Mouse (Mus musculus) CH12.LX (cell line): ENCODE data around the gene Atp6ap1. TPM values are rescaled to one million over a fixed set of nuclear protein-coding genes. Genes with fewer than 3 reads are reported as not detected.

ENCODE experiments used
- DNase-seq: peaks from one replicate; pipeline ENCODE4 v3.0.0-alpha.2; 2013; ENCODE audit errors: extremely low read depth
- H3K27ac ChIP-seq: 2 replicates; pipeline ENCODE4 v1.5.1; 2012; ENCODE audit warnings: low read depth, mild to moderate bottlenecking, control low read depth, moderate library complexity; ENCODE audit not compliant: insufficient read depth
- H3K27me3 ChIP-seq: replicated peaks from 2 replicates; pipeline ENCODE3; 2012; ENCODE audit warnings: inconsistent platforms
- H3K36me3 ChIP-seq, 2 experiments: replicated peaks in 1 of 2; 2 replicates each; pipeline versions ENCODE3 to v1.6.1; 2012; ENCODE audit warnings: inconsistent platforms in 1 of 2, low read length in 1 of 2, mild to moderate bottlenecking in 1 of 2, mixed read lengths in 1 of 2, moderate library complexity in 1 of 2; ENCODE audit not compliant: control insufficient read depth in 1 of 2, insufficient read depth in 1 of 2
- H3K4me1 ChIP-seq, 2 experiments: 2 replicates each; pipeline ENCODE4 v1.6.1; 2012; ENCODE audit warnings: inconsistent platforms in 1 of 2, moderate library complexity in 1 of 2; ENCODE audit not compliant: insufficient read depth in 2 of 2, control insufficient read depth in 1 of 2
- H3K4me2 ChIP-seq: 2 replicates; pipeline ENCODE4 v1.6.1; 2012; ENCODE audit warnings: low read depth, mild to moderate bottlenecking, control low read depth; ENCODE audit not compliant: poor library complexity, insufficient read depth, severe bottlenecking
- H3K4me3 ChIP-seq, 3 experiments: fragments of 150-350 bp in 1 of 3; sonication (generic) in 1 of 3; replicated peaks in 1 of 3; 2 replicates each; pipeline versions ENCODE3 to v1.5.1; 2011 to 2012; ENCODE audit warnings: low read depth in 2 of 3, low read length in 2 of 3, mild to moderate bottlenecking in 2 of 3, moderate library complexity in 2 of 3, control low read depth in 1 of 3, improper control_type of control experiment in 1 of 3, inconsistent platforms in 1 of 3, mixed read lengths in 1 of 3; ENCODE audit not compliant: poor library complexity in 1 of 3
- H3K79me2 ChIP-seq: replicated peaks from 2 replicates; pipeline ENCODE4 v1.6.1; 2012; ENCODE audit warnings: mild to moderate bottlenecking, moderate library complexity; ENCODE audit not compliant: control insufficient read depth, poor library complexity, insufficient read depth, severe bottlenecking; ENCODE audit errors: extremely low read depth
- H3K9ac ChIP-seq: 2 replicates; pipeline ENCODE4 v1.6.1; 2012; ENCODE audit warnings: low read depth, mild to moderate bottlenecking, control low read depth, moderate library complexity; ENCODE audit not compliant: insufficient read depth
- H3K9me3 ChIP-seq: replicated peaks from 2 replicates; pipeline ENCODE3; 2012; ENCODE audit warnings: low read length, inconsistent platforms, mixed read lengths
- CHD1 ChIP-seq: IDR thresholded peaks from 2 replicates; pipeline ENCODE4 v1.6.1; 2012; ENCODE audit warnings: low read depth, low read length, improper control_type of control experiment, inconsistent platforms
- CHD2 ChIP-seq: IDR thresholded peaks from 2 replicates; pipeline ENCODE4 v1.6.1; 2011; ENCODE audit warnings: low read length, improper control_type of control experiment
- CTCF ChIP-seq, 2 experiments: IDR thresholded peaks in 1 of 2; conservative IDR thresholded peaks in 1 of 2; 2 replicates each; pipeline ENCODE4 v1.5.1; 2011 to 2012; ENCODE audit warnings: low read depth in 2 of 2, low read length in 2 of 2, improper control_type of control experiment in 1 of 2, inconsistent platforms in 1 of 2, mild to moderate bottlenecking in 1 of 2, moderate library complexity in 1 of 2
- E2F4 ChIP-seq: IDR thresholded peaks from 2 replicates; pipeline ENCODE4 v1.6.1; 2011; ENCODE audit warnings: low read depth, low read length, improper control_type of control experiment; ENCODE audit not compliant: insufficient replicate concordance
- ELF1 ChIP-seq: IDR thresholded peaks from 2 replicates; pipeline ENCODE4 v1.6.1; 2014; ENCODE audit warnings: low read depth, mild to moderate bottlenecking, inconsistent platforms, low read length, improper control_type of control experiment
- ETS1 ChIP-seq: conservative IDR thresholded peaks from 2 replicates; pipeline ENCODE4 v1.6.1; 2012; ENCODE audit warnings: low read depth, mild to moderate bottlenecking, inconsistent platforms, low read length, improper control_type of control experiment, moderate library complexity
- GABPA ChIP-seq: IDR thresholded peaks from 2 replicates; pipeline ENCODE4 v1.6.1; 2012; ENCODE audit warnings: low read depth, low read length, improper control_type of control experiment, inconsistent platforms; ENCODE audit not compliant: insufficient replicate concordance
- IRF4 ChIP-seq: IDR thresholded peaks from 2 replicates; pipeline ENCODE4 v1.6.1; 2014; ENCODE audit warnings: low read depth, mild to moderate bottlenecking, inconsistent platforms, low read length, improper control_type of control experiment
- JUND ChIP-seq: conservative IDR thresholded peaks from 2 replicates; pipeline ENCODE4 v1.6.1; 2011; ENCODE audit warnings: low read depth, low read length, improper control_type of control experiment
- KAT2A ChIP-seq: IDR thresholded peaks from 2 replicates; pipeline ENCODE4 v1.6.1; 2012; ENCODE audit warnings: low read length, improper control_type of control experiment, inconsistent platforms; ENCODE audit not compliant: insufficient replicate concordance
- MAFK ChIP-seq: IDR thresholded peaks from 2 replicates; pipeline ENCODE4 v1.6.1; 2011; ENCODE audit warnings: low read length, improper control_type of control experiment; ENCODE audit not compliant: insufficient replicate concordance
- MAX ChIP-seq: IDR thresholded peaks from 2 replicates; pipeline ENCODE4 v1.6.1; 2011; ENCODE audit warnings: low read length, improper control_type of control experiment
- MAZ ChIP-seq: IDR thresholded peaks from 2 replicates; pipeline ENCODE4 v1.6.1; 2012; ENCODE audit warnings: low read depth, mild to moderate bottlenecking, inconsistent platforms, low read length, improper control_type of control experiment, moderate library complexity
- MXI1 ChIP-seq: IDR thresholded peaks from 2 replicates; pipeline ENCODE4 v1.6.1; 2011; ENCODE audit warnings: mild to moderate bottlenecking, low read depth, low read length, improper control_type of control experiment
- MYC ChIP-seq: IDR thresholded peaks from 2 replicates; pipeline ENCODE4 v1.6.1; 2011; ENCODE audit warnings: low read depth, mild to moderate bottlenecking, improper control_type of control experiment, low read length
- NELFE ChIP-seq: IDR thresholded peaks from 2 replicates; pipeline ENCODE4 v1.6.1; 2011; ENCODE audit warnings: low read depth, low read length, improper control_type of control experiment
- NRF1 ChIP-seq: IDR thresholded peaks from 2 replicates; pipeline ENCODE4 v1.6.1; 2014; ENCODE audit warnings: low read depth, mild to moderate bottlenecking, inconsistent platforms, low read length, improper control_type of control experiment, moderate library complexity
- PAX5 ChIP-seq: IDR thresholded peaks from 2 replicates; pipeline ENCODE4 v1.6.1; 2012; ENCODE audit warnings: low read length, inconsistent platforms, mixed read lengths
- POLR2AphosphoS2 ChIP-seq: IDR thresholded peaks from 2 replicates; pipeline ENCODE4 v1.6.1; 2011; ENCODE audit warnings: low read depth, low read length, improper control_type of control experiment
- RAD21 ChIP-seq: IDR thresholded peaks from 2 replicates; pipeline ENCODE4 v1.6.1; 2011; ENCODE audit warnings: low read depth, mild to moderate bottlenecking, low read length, improper control_type of control experiment, moderate library complexity
- RCOR1 ChIP-seq: conservative IDR thresholded peaks from 2 replicates; pipeline ENCODE4 v1.6.1; 2012; ENCODE audit warnings: low read depth, mild to moderate bottlenecking, inconsistent platforms, low read length, improper control_type of control experiment
- SIN3A ChIP-seq: IDR thresholded peaks from 2 replicates; pipeline ENCODE4 v1.6.1; 2012; ENCODE audit warnings: low read length, improper control_type of control experiment, inconsistent platforms
- SMC3 ChIP-seq: IDR thresholded peaks from 2 replicates; pipeline ENCODE4 v1.6.1; 2011; ENCODE audit warnings: low read depth, low read length, improper control_type of control experiment
- TBP ChIP-seq: conservative IDR thresholded peaks from 2 replicates; pipeline ENCODE4 v1.6.1; 2011; ENCODE audit warnings: low read depth, low read length, improper control_type of control experiment
- TCF12 ChIP-seq: IDR thresholded peaks from 2 replicates; pipeline ENCODE4 v1.6.1; 2014; ENCODE audit warnings: low read depth, mild to moderate bottlenecking, inconsistent platforms, low read length, improper control_type of control experiment
- UBTF ChIP-seq: IDR thresholded peaks from 2 replicates; pipeline ENCODE4 v1.6.1; 2012; ENCODE audit warnings: low read depth, mild to moderate bottlenecking, inconsistent platforms, low read length, improper control_type of control experiment, moderate library complexity
- USF2 ChIP-seq: conservative IDR thresholded peaks from 2 replicates; pipeline ENCODE4 v1.6.1; 2011; ENCODE audit warnings: low read depth, low read length, improper control_type of control experiment
- ZC3H11A ChIP-seq: IDR thresholded peaks from 2 replicates; pipeline ENCODE4 v1.6.1; 2012; ENCODE audit warnings: low read depth, mild to moderate bottlenecking, inconsistent platforms, low read length, improper control_type of control experiment
- ZKSCAN1 ChIP-seq: IDR thresholded peaks from 2 replicates; pipeline ENCODE4 v1.6.1; 2012; ENCODE audit warnings: low read depth, inconsistent platforms, low read length, improper control_type of control experiment, borderline replicate concordance
- ZNF384 ChIP-seq: IDR thresholded peaks from 2 replicates; pipeline ENCODE4 v1.6.1; 2012; ENCODE audit warnings: low read depth, low read length, improper control_type of control experiment, inconsistent platforms
- dilution Hi-C: fragments of 300-500 bp; cut with MboI; formaldehyde crosslinking; loops from 2 replicates; pipeline ENCODE4 v1.14.3; 2020; ENCODE audit warnings: low sequenced_read_pairs; ENCODE audit not compliant: extremely low pct_unique_long_range_greater_than_20kb, extremely low pct_ligation_motif_present
- in situ Hi-C: fragments of 300-500 bp; cut with MboI; formaldehyde crosslinking; loops from 3 replicates; pipeline ENCODE4 v1.14.3; 2019; ENCODE audit warnings: low sequenced_read_pairs, low pct_ligation_motif_present, low pct_unique_long_range_greater_than_20kb, mixed read lengths
- polyA plus RNA-seq: library from polyadenylated mRNA; unstranded; fragments of >175 nt; gene quantifications from 2 replicates; pipeline ENCODE4 v1.2.1, GENCODE M21; 2012; ENCODE audit warnings: low read depth; ENCODE audit not compliant: insufficient read length
- total RNA-seq, 2 experiments: library from RNA; depleted of rRNA; stranded (reverse); fragments of 300-350 nt in 1 of 2; fragments of >200 nt in 1 of 2; gene quantifications; 2 replicates each; pipeline ENCODE4 v1.2.3; 2012 to 2014

The Atp6ap1 gene
- total and polyA plus RNA-seq, 3 experiments = 53.3 to 66.4 (median 53.8) TPM

- Histone ChIP-seq H3K9ac (no peak overlapping the region), H3K9me3 (no peaks in the 10 kb centered on the region), H3K4me2 (peak overlapping the region; percentile 90), H3K79me2 (peaks cover 13% of the 10 kb centered on the region; the same call in 1 of the 2 replicates), H3K27ac (no peak overlapping the region), H3K4me1 (peaks cover 5 to 21% of the 10 kb centered on the region in 2 experiments; a peak in 3 of 4 replicates), H3K4me3 (no peak overlapping the region), H3K27me3 (no peaks in the 10 kb centered on the region), H3K36me3 (no peaks in the 10 kb centered on the region)
- TF ChIP-seq RAD21 (peak; percentile 57), MYC (no peak), SIN3A (no peak), CHD2 (no peak), IRF4 (no peak), TCF12 (no peak), ZNF384 (no peak), NRF1 (no peak), POLR2AphosphoS2 (no peak), PAX5 (no peak), E2F4 (no peak), ZC3H11A (no peak), MAX (no peak), RCOR1 (no peak), TBP (no peak), KAT2A (no peak), CTCF (conservative IDR thresholded peaks at IDR 0.05 in 1 of 2, IDR thresholded peaks at IDR 0.05 in 1 of 2; ENCODE audit: low read depth in 2 of 2, low read length in 2 of 2) (peak; percentile 22 to 67; a peak in 3 of 4 replicates), MAZ (0 out of 2 replicates have a peak, but pooled peaks have one; percentile 48), NELFE (0 out of 2 replicates have a peak, but pooled peaks have one; percentile 33), CHD1 (no peak), SMC3 (peak; percentile 62), USF2 (no peak)
- dilution Hi-C loops (no loop called here), in situ Hi-C loops (loop anchor here (5.0 to 10.0 kb wide), 2 partner anchors 124 to 164 kb away; partner anchors contain the start of gene Opn1mw)
- DNase-seq = peak; percentile 56
Observed at GRCm38 (mm10) chrX:74248651-74249050, 48.2 kb upstream of the Atp6ap1 start.

- Histone ChIP-seq H3K79me2 (peaks cover 9% of the 10 kb centered on the region; the same call in 1 of the 2 replicates), H3K36me3 (no peaks in the 10 kb centered on the region), H3K27me3 (no peaks in the 10 kb centered on the region), H3K4me3 (peak within 1 kb of the TSS; percentile 21 to 69 (median 32)), H3K9ac (peak within 1 kb of the TSS; percentile 58; the same call in 1 of the 2 replicates), H3K4me2 (peak within 1 kb of the TSS; percentile 90), H3K9me3 (no peaks in the 10 kb centered on the region), H3K27ac (0 out of 2 replicates have a peak within 1 kb of the TSS, but pooled peaks have one; percentile 34), H3K4me1 (peaks cover 2 to 13% of the 10 kb centered on the region in 2 experiments; a peak in 3 of 4 replicates)
- DNase-seq = no peak
- in situ Hi-C loops = loop anchor here (5.0 to 10.0 kb wide), 2 partner anchors 125 to 163 kb away; partner anchors contain the start of gene Opn1mw
- dilution Hi-C loops = no loop called here
- TF ChIP-seq POLR2AphosphoS2 (no peak), ZC3H11A (no peak), ZKSCAN1 (no peak), MXI1 (peak; percentile 46), SMC3 (peak; percentile 38), ELF1 (no peak), RCOR1 (no peak), ETS1 (no peak), RAD21 (no peak; the same call in none of the 2 replicates), SIN3A (0 out of 2 replicates have a peak, but pooled peaks have one; percentile 37), MAFK (no peak), UBTF (no peak), E2F4 (no peak), CHD1 (no peak), JUND (no peak), MAZ (no peak), TCF12 (peak; percentile 51; the same call in 1 of the 2 replicates), NRF1 (peak; percentile 28; the same call in 1 of the 2 replicates), GABPA (no peak), NELFE (0 out of 2 replicates have a peak, but pooled peaks have one; percentile 32), USF2 (no peak)
Observed at GRCm38 (mm10) chrX:74249615-74250014, 47.3 kb upstream of the Atp6ap1 start, which contains the start of gene Flna. Flna (minus strand) TSS chrX:74249820.
